Mouse (Mus musculus) heart, embryonic 15.5 days (tissue): ENCODE data around the gene Smim4. TPM values are rescaled to one million over a fixed set of nuclear protein-coding genes. Genes with fewer than 3 reads are reported as not detected.

ENCODE experiments used
- ATAC-seq: fragments of 200-750 bp; cut with Nextera tagmentation; replicated peaks from 2 replicates; pipeline ENCODE4 v1.8.0; 2017; ENCODE audit warnings: low read depth, moderate TSS enrichment; ENCODE audit not compliant: insufficient number of reproducible peaks, insufficient read depth, low FRiP score
- H3K27ac ChIP-seq: fragments of 300-500 bp; sonication (generic); 2 replicates; pipeline ENCODE4 v1.5.1; 2015; ENCODE audit warnings: mild to moderate bottlenecking, inconsistent platforms
- H3K27me3 ChIP-seq: fragments of 300-500 bp; sonication (generic); 2 replicates; pipeline ENCODE4 v1.6.1; 2015; ENCODE audit warnings: inconsistent platforms
- H3K36me3 ChIP-seq: fragments of 300-500 bp; sonication (generic); 2 replicates; pipeline ENCODE4 v1.6.1; 2015; ENCODE audit warnings: mild to moderate bottlenecking, inconsistent platforms
- H3K4me1 ChIP-seq: fragments of 300-500 bp; sonication (generic); replicated peaks from 2 replicates; pipeline ENCODE4 v1.6.1; 2015; ENCODE audit warnings: inconsistent platforms
- H3K4me2 ChIP-seq: fragments of 300-500 bp; sonication (generic); 2 replicates; pipeline ENCODE4 v1.6.1; 2015; ENCODE audit warnings: inconsistent platforms, mild to moderate bottlenecking, moderate library complexity
- H3K4me3 ChIP-seq: fragments of 300-500 bp; sonication (generic); 2 replicates; pipeline ENCODE4 v1.5.1; 2015; ENCODE audit warnings: mild to moderate bottlenecking, inconsistent platforms
- H3K9ac ChIP-seq: fragments of 300-500 bp; sonication (generic); 2 replicates; pipeline ENCODE4 v1.6.1; 2015; ENCODE audit warnings: mild to moderate bottlenecking, inconsistent platforms
- H3K9me3 ChIP-seq: fragments of 300-500 bp; sonication (generic); replicated peaks from 2 replicates; pipeline ENCODE4 v1.6.1; 2016; ENCODE audit warnings: inconsistent platforms
- WGBS: fragments of 180-500 bp; shearing (Covaris S2); methylation state at CpG from one replicate; pipeline ENCODE4 v1.1.7; 2015; ENCODE audit warnings: mixed read lengths; 5-methylcytosine and 5-hydroxymethylcytosine counted together
- polyA plus RNA-seq: library from polyadenylated mRNA; unstranded; fragments of >200 nt; fragmentation: Nextera tagmentation; extraction: Ambion mirVana; gene quantifications from 2 replicates; pipeline ENCODE4 v1.2.1, GENCODE M21; 2015

Gene Smim4
- polyA plus RNA-seq, 1 experiment from 2014 or later, result 94.1 TPM

DNA sequence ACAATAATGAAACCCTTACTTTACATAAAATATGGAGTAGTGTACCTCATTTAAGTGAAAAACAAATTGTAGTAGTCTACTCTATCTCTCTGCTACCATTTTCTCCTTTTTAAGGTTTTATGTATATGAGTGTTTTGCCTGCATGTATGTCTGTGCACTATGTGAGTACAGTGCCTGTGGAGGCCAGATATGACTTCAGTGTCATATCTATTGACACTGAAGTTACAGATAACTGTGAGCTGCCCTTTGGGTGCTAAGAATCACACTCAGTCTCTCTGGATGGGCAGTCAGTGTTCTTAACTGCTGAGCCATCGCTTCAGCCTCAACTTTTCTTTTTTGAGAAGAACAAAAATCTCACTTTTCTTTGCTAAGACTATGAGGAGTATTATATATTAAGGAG is 82.9 kb downstream of the Smim4 start:
- Histone ChIP-seq H3K27ac (no peak overlapping the region), H3K4me1 (no peaks in the 10 kb centered on the region), H3K36me3 (peaks cover 70% of the 10 kb centered on the region), H3K27me3 (no peaks in the 10 kb centered on the region), H3K4me3 (no peak overlapping the region), H3K9ac (no peak overlapping the region), H3K4me2 (no peak overlapping the region), H3K9me3 (no peaks in the 10 kb centered on the region)
- no peak for ATAC-seq
- 81% methylated on average over 1 of the region's 1 CpGs for WGBS

DNA sequence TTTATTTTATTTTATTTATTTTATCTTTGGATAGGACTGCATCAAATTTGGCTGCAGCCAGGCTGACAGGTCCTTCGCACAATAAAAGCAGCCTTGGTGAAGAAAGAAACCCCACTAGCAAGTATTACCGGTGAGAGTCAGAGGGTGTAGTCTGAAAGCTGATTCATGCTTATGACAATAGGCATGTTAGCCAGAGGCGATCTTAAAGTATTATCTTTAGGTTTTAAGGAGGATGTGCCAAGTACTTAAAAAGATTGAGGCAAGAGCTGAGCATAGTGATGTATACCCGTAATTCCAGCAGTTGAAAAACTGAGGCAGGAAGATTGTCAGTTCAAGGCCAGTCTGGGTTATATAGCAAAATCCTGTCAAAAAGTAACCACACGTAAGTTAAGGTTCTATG is 83.5 kb downstream of the Smim4 start:
- Histone ChIP-seq H3K36me3 (peaks cover 67% of the 10 kb centered on the region), H3K9ac (no peak overlapping the region), H3K4me1 (no peaks in the 10 kb centered on the region), H3K4me3 (no peak overlapping the region), H3K27ac (no peak overlapping the region), H3K27me3 (no peaks in the 10 kb centered on the region), H3K9me3 (no peaks in the 10 kb centered on the region), H3K4me2 (no peak overlapping the region)
- ATAC-seq, result no peak
- 88% methylated on average over 5 of the region's 5 CpGs for WGBS

Other genes starting within 250 kb of the Smim4 start
- gene Mustn1, start 249.8 kb downstream of the Smim4 start, polyA plus RNA-seq, result 3.9 and 4.3 TPM in 2 replicates
- 0.52 and 1.5 TPM in 2 replicates for gene Itih4, start 242.5 kb downstream of the Smim4 start, polyA plus RNA-seq
- gene Itih3, start 205.2 kb downstream of the Smim4 start, polyA plus RNA-seq, result 1.6 and 3.5 TPM in 2 replicates
- gene Itih1, start 185.7 kb downstream of the Smim4 start, polyA plus RNA-seq, result 0.05 and 0.22 TPM in 2 replicates
- 5.4 and 7.3 TPM in 2 replicates for gene Nek4, start 177.6 kb downstream of the Smim4 start, polyA plus RNA-seq
- 45.2 and 46.8 TPM in 2 replicates for gene Glt8d1, start 127.6 kb downstream of the Smim4 start, polyA plus RNA-seq
- 310 and 368 TPM in 2 replicates for gene Spcs1, start 127.3 kb downstream of the Smim4 start, polyA plus RNA-seq
- 91.4 and 101 TPM in 2 replicates for gene Pbrm1, start 109.8 kb downstream of the Smim4 start, polyA plus RNA-seq
- gene Gnl3, start 109.8 kb downstream of the Smim4 start, polyA plus RNA-seq, result 54.2 and 55.1 TPM in 2 replicates
- 278 and 339 TPM in 2 replicates for gene Nt5dc2, start 2.1 kb upstream of the Smim4 start, polyA plus RNA-seq
- gene Stab1, start 39.7 kb upstream of the Smim4 start, polyA plus RNA-seq, result 43.7 and 46.8 TPM in 2 replicates
- 3,799 and 4,649 TPM in 2 replicates for gene Tnnc1, start 79.4 kb upstream of the Smim4 start, polyA plus RNA-seq
- gene Nisch, start 88.0 kb upstream of the Smim4 start, polyA plus RNA-seq, result 287 and 381 TPM in 2 replicates
- 0.60 and 0.83 TPM in 2 replicates for gene Sema3g, start 88.9 kb upstream of the Smim4 start, polyA plus RNA-seq
- 7.9 and 8.3 TPM in 2 replicates for gene Phf7, start 122.4 kb upstream of the Smim4 start, polyA plus RNA-seq
- gene Bap1, start 122.5 kb upstream of the Smim4 start, polyA plus RNA-seq, result 43.2 and 59.0 TPM in 2 replicates
- gene Dnah1, start 194.9 kb upstream of the Smim4 start, polyA plus RNA-seq, result 0.63 and 1.3 TPM in 2 replicates
- 35.0 and 41.0 TPM in 2 replicates for gene Capn7, start 207.7 kb upstream of the Smim4 start, polyA plus RNA-seq